Mouse (Mus musculus) liver, embryonic 16.5 days (tissue): ENCODE measurements at regions not wholly inside any gene's neighbourhood (a gene's known extent, or its start where the extent isn't known, plus 50 kb on each side); places are given as distances from the start of the nearest gene placed in this dataset.
A peak's percentile ranks its signal among the peaks of the same experiment; 100 is the strongest.

Experiments
- ATAC-seq: fragments of 200-750 bp; cut with Nextera tagmentation; 2 replicates; pipeline ENCODE4 v1.8.0; 2017; ENCODE audit warnings: low read depth, mild to moderate bottlenecking, moderate number of reproducible peaks, moderate library complexity
- H3K27ac ChIP-seq: fragments of 300-500 bp; sonication (generic); 2 replicates; pipeline ENCODE4 v1.5.1; 2014; ENCODE audit warnings: mild to moderate bottlenecking, low read length
- H3K27me3 ChIP-seq: fragments of 300-500 bp; sonication (generic); 2 replicates; pipeline ENCODE4 v1.6.1; 2014; ENCODE audit warnings: low read depth, low read length, mixed read lengths; ENCODE audit not compliant: control insufficient read depth, insufficient read depth
- H3K36me3 ChIP-seq: fragments of 300-500 bp; sonication (generic); 2 replicates; pipeline ENCODE4 v1.6.1; 2014; ENCODE audit warnings: mild to moderate bottlenecking; ENCODE audit not compliant: control insufficient read depth, insufficient read depth
- H3K4me1 ChIP-seq: fragments of 300-500 bp; sonication (generic); 2 replicates; pipeline ENCODE4 v1.6.1; 2014; ENCODE audit warnings: low read depth, low read length, mixed read lengths; ENCODE audit not compliant: control insufficient read depth
- H3K4me2 ChIP-seq: fragments of 300-500 bp; sonication (generic); 2 replicates; pipeline ENCODE4 v1.6.1; 2014; ENCODE audit warnings: low read depth, low read length, mixed read lengths
- H3K4me3 ChIP-seq: fragments of 300-500 bp; sonication (generic); 2 replicates; pipeline ENCODE4 v1.5.1; 2014; ENCODE audit warnings: low read depth, mild to moderate bottlenecking, low read length
- H3K9ac ChIP-seq: fragments of 300-500 bp; sonication (generic); 2 replicates; pipeline ENCODE4 v1.6.1; 2014; ENCODE audit warnings: low read depth, low read length
- H3K9me3 ChIP-seq: fragments of 300-500 bp; sonication (generic); replicated peaks from 2 replicates; pipeline ENCODE4 v1.6.1; 2016; ENCODE audit warnings: low read length; ENCODE audit not compliant: control insufficient read depth
- WGBS: fragments of 180-500 bp; shearing (Covaris S2); extraction: QIAGEN DNeasy Blood & Tissue Kit; methylation state at CpG from one replicate; pipeline ENCODE4 v1.1.7; 2014; ENCODE audit not compliant: insufficient replicate concordance; 5-methylcytosine and 5-hydroxymethylcytosine counted together

- no peak overlapping the region for H3K27ac ChIP-seq
- no peak overlapping the region for H3K4me2 ChIP-seq
- ATAC-seq, result no peak
- no peak overlapping the region for H3K4me3 ChIP-seq
- H3K4me1 ChIP-seq, result no peaks in the 10 kb centered on the region
- H3K27me3 ChIP-seq, result no peaks in the 10 kb centered on the region
- H3K9ac ChIP-seq, result no peak overlapping the region
- no peaks in the 10 kb centered on the region for H3K36me3 ChIP-seq
- no peaks in the 10 kb centered on the region for H3K9me3 ChIP-seq
- 62% methylated on average over 3 of the region's 3 CpGs for WGBS
Observed at GRCm38 (mm10) chr12:32531216-32531615, 152.7 kb downstream of the Ccdc71l start.

- H3K27me3 ChIP-seq, result no peaks in the 10 kb centered on the region
- H3K4me3 ChIP-seq, result no peak overlapping the region
- H3K27ac ChIP-seq, result no peak overlapping the region
- H3K9ac ChIP-seq, result no peak overlapping the region
- no peaks in the 10 kb centered on the region for H3K4me1 ChIP-seq
- ATAC-seq, result 0 out of 2 replicates have a peak, but pooled peaks have one; percentile 7
- no peaks in the 10 kb centered on the region for H3K36me3 ChIP-seq
- no peak overlapping the region for H3K4me2 ChIP-seq
- H3K9me3 ChIP-seq, result no peaks in the 10 kb centered on the region
Observed at GRCm38 (mm10) chr12:32533641-32534040, 155.1 kb downstream of the Ccdc71l start.

- H3K4me3 ChIP-seq, result no peak overlapping the region
- no peak overlapping the region for H3K4me2 ChIP-seq
- no peaks in the 10 kb centered on the region for H3K4me1 ChIP-seq
- 50% methylated on average over 1 of the region's 1 CpGs for WGBS
- no peaks in the 10 kb centered on the region for H3K9me3 ChIP-seq
- H3K27me3 ChIP-seq, result no peaks in the 10 kb centered on the region
- no peak overlapping the region for H3K9ac ChIP-seq
- H3K36me3 ChIP-seq, result no peaks in the 10 kb centered on the region
- no peak for ATAC-seq
- no peak overlapping the region for H3K27ac ChIP-seq
Observed at GRCm38 (mm10) chr12:32545466-32545865, 167.0 kb downstream of the Ccdc71l start.

GRCm38 (mm10) chr12:32546356-32546755 is 167.9 kb downstream of the Ccdc71l start:
- ATAC-seq, result no peak
- Histone ChIP-seq H3K27me3 (no peaks in the 10 kb centered on the region), H3K27ac (no peak overlapping the region), H3K9ac (no peak overlapping the region), H3K4me1 (no peaks in the 10 kb centered on the region), H3K4me3 (no peak overlapping the region), H3K4me2 (no peak overlapping the region), H3K36me3 (no peaks in the 10 kb centered on the region), H3K9me3 (no peaks in the 10 kb centered on the region)

GRCm38 (mm10) chr12:32553793-32554192 is 175.3 kb downstream of the Ccdc71l start:
- Histone ChIP-seq H3K4me2 (no peak overlapping the region), H3K9ac (no peak overlapping the region), H3K9me3 (no peaks in the 10 kb centered on the region), H3K4me3 (no peak overlapping the region), H3K27ac (no peak overlapping the region), H3K4me1 (no peaks in the 10 kb centered on the region), H3K36me3 (no peaks in the 10 kb centered on the region), H3K27me3 (no peaks in the 10 kb centered on the region)
- ATAC-seq, result no peak
- WGBS, result 60% methylated on average over 5 of the region's 5 CpGs

- Histone ChIP-seq H3K36me3 (no peaks in the 10 kb centered on the region), H3K27me3 (no peaks in the 10 kb centered on the region), H3K4me2 (no peak overlapping the region), H3K9me3 (no peaks in the 10 kb centered on the region), H3K9ac (no peak overlapping the region), H3K27ac (no peak overlapping the region), H3K4me1 (no peaks in the 10 kb centered on the region), H3K4me3 (no peak overlapping the region)
- WGBS, result 45% methylated on average over 3 of the region's 3 CpGs
- ATAC-seq, result no peak
Observed at GRCm38 (mm10) chr12:32567777-32568176, 189.3 kb downstream of the Ccdc71l start.

- Histone ChIP-seq H3K9ac (no peak overlapping the region), H3K9me3 (no peaks in the 10 kb centered on the region), H3K4me1 (no peaks in the 10 kb centered on the region), H3K4me3 (no peak overlapping the region), H3K4me2 (no peak overlapping the region), H3K27ac (no peak overlapping the region), H3K27me3 (no peaks in the 10 kb centered on the region), H3K36me3 (no peaks in the 10 kb centered on the region)
- no peak for ATAC-seq
- WGBS, result 62% methylated on average over 6 of the region's 6 CpGs
Observed at GRCm38 (mm10) chr12:32581304-32581703, 202.8 kb downstream of the Ccdc71l start.

- Histone ChIP-seq H3K27me3 (no peaks in the 10 kb centered on the region), H3K4me3 (no peak overlapping the region), H3K27ac (no peak overlapping the region), H3K9ac (no peak overlapping the region), H3K9me3 (no peaks in the 10 kb centered on the region), H3K36me3 (no peaks in the 10 kb centered on the region), H3K4me1 (no peaks in the 10 kb centered on the region), H3K4me2 (no peak overlapping the region)
- no peak for ATAC-seq
- 55% methylated on average over 10 of the region's 10 CpGs for WGBS
Observed at GRCm38 (mm10) chr12:32602131-32602815, 217.1 kb upstream of the Nampt start.

GRCm38 (mm10) chr12:32605353-32605752 is 214.0 kb upstream of the Nampt start:
- H3K4me3 ChIP-seq, result no peak overlapping the region
- ATAC-seq, result no peak
- H3K4me1 ChIP-seq, result no peaks in the 10 kb centered on the region
- H3K36me3 ChIP-seq, result no peaks in the 10 kb centered on the region
- no peak overlapping the region for H3K9ac ChIP-seq
- H3K9me3 ChIP-seq, result no peaks in the 10 kb centered on the region
- no peaks in the 10 kb centered on the region for H3K27me3 ChIP-seq
- no peak overlapping the region for H3K4me2 ChIP-seq
- no peak overlapping the region for H3K27ac ChIP-seq
